Mouse (Mus musculus) lung, embryonic 15.5 days (tissue): ENCODE results near the gene Dyrk1b. TPM values are rescaled to one million over a fixed set of nuclear protein-coding genes. Genes with fewer than 3 reads are reported as not detected.

Experiments used
- ATAC-seq: fragments of 200-750 bp; cut with Nextera tagmentation; 2 replicates; pipeline ENCODE4 v1.8.0; 2017; ENCODE audit warnings: moderate number of reproducible peaks, borderline replicate concordance; ENCODE audit not compliant: low FRiP score, low TSS enrichment; ENCODE audit errors: extremely low read depth
- H3K27ac ChIP-seq: fragments of 300-500 bp; sonication (generic); 2 replicates; pipeline ENCODE4 v1.5.1; 2015; ENCODE audit warnings: moderate library complexity, mild to moderate bottlenecking, inconsistent platforms
- H3K27me3 ChIP-seq: fragments of 300-500 bp; sonication (generic); 2 replicates; pipeline ENCODE4 v1.6.1; 2015; ENCODE audit warnings: inconsistent platforms
- H3K36me3 ChIP-seq: fragments of 300-500 bp; sonication (generic); 2 replicates; pipeline ENCODE4 v1.6.1; 2015; ENCODE audit warnings: inconsistent platforms
- H3K4me1 ChIP-seq: fragments of 300-500 bp; sonication (generic); 2 replicates; pipeline ENCODE4 v1.6.1; 2015; ENCODE audit warnings: inconsistent platforms
- H3K4me2 ChIP-seq: fragments of 300-500 bp; sonication (generic); 2 replicates; pipeline ENCODE4 v1.6.1; 2015; ENCODE audit warnings: inconsistent platforms, mild to moderate bottlenecking, moderate library complexity
- H3K4me3 ChIP-seq: fragments of 300-500 bp; sonication (generic); 2 replicates; pipeline ENCODE4 v1.5.1; 2015; ENCODE audit warnings: mild to moderate bottlenecking, inconsistent platforms
- H3K9ac ChIP-seq: fragments of 300-500 bp; sonication (generic); 2 replicates; pipeline ENCODE4 v1.6.1; 2015; ENCODE audit warnings: inconsistent platforms
- H3K9me3 ChIP-seq: fragments of 300-500 bp; sonication (generic); 2 replicates; pipeline ENCODE4 v1.6.1; 2016; ENCODE audit warnings: inconsistent platforms
- WGBS: fragments of 180-500 bp; shearing (Covaris S2); methylation state at CpG from one replicate; pipeline ENCODE4 v1.1.7; 2015; 5-methylcytosine and 5-hydroxymethylcytosine counted together
- polyA plus RNA-seq: library from polyadenylated mRNA; unstranded; fragments of >200 nt; fragmentation: Nextera tagmentation; extraction: Ambion mirVana; gene quantifications from 2 replicates; pipeline ENCODE4 v1.2.1, GENCODE M21; 2015

The Dyrk1b gene
- polyA plus RNA-seq, 1 experiment from 2014 or later: 13.9 TPM

- H3K9me3 ChIP-seq: no peaks in the 10 kb centered on the region; the same call in 1 of the 2 replicates
- no peaks in the 10 kb centered on the region for H3K36me3 ChIP-seq
- H3K4me3 ChIP-seq: peak within 1 kb of the TSS; percentile 90
- H3K27ac ChIP-seq: peak within 1 kb of the TSS; percentile 89
- no peaks in the 10 kb centered on the region for H3K27me3 ChIP-seq
- H3K9ac ChIP-seq: peak within 1 kb of the TSS; percentile 80
- peak; percentile 89 for ATAC-seq
- peaks cover 34% of the 10 kb centered on the region for H3K4me1 ChIP-seq
- WGBS: under 1% methylated on average over 77 of the region's 80 CpGs
- peak within 1 kb of the TSS; percentile 91 for H3K4me2 ChIP-seq
Measured at GRCm38 (mm10) chr7:28169489-28170422, 9.5 kb upstream of the Dyrk1b start, which contains the start of gene Fbl. Fbl (plus strand) TSS chr7:28169710.

- H3K27me3 ChIP-seq: no peaks in the 10 kb centered on the region
- H3K4me1 ChIP-seq: peaks cover 23% of the 10 kb centered on the region
- H3K4me2 ChIP-seq: no peak overlapping the region
- peaks cover 32% of the 10 kb centered on the region for H3K36me3 ChIP-seq
- no peak overlapping the region for H3K4me3 ChIP-seq
- 80% methylated on average over 4 of the region's 4 CpGs for WGBS
- ATAC-seq: no peak
- H3K9ac ChIP-seq: no peak overlapping the region
- no peaks in the 10 kb centered on the region for H3K9me3 ChIP-seq
- no peak overlapping the region for H3K27ac ChIP-seq
Measured at GRCm38 (mm10) chr7:28175358-28175757, 3.9 kb upstream of the Dyrk1b start.

- Histone ChIP-seq H3K4me1 (peaks cover 14% of the 10 kb centered on the region), H3K4me3 (peak overlapping the region; percentile 76), H3K27ac (peak overlapping the region; percentile 90), H3K36me3 (peaks cover 68% of the 10 kb centered on the region), H3K4me2 (peak overlapping the region; percentile 87), H3K9ac (peak overlapping the region; percentile 84), H3K9me3 (no peaks in the 10 kb centered on the region), H3K27me3 (no peaks in the 10 kb centered on the region)
- under 1% methylated on average over 40 of the region's 56 CpGs for WGBS
- ATAC-seq: peak; percentile 94
Measured at GRCm38 (mm10) chr7:28179741-28180377, 590 bp downstream of the Dyrk1b start.

GRCm38 (mm10) chr7:28180890-28181289, 1.6 kb downstream of the Dyrk1b start:
- no peak for ATAC-seq
- 75% methylated on average over 5 of the region's 5 CpGs for WGBS
- Histone ChIP-seq H3K27me3 (no peaks in the 10 kb centered on the region), H3K4me2 (peak overlapping the region; percentile 87), H3K9ac (peak overlapping the region; percentile 84; the same call in 1 of the 2 replicates), H3K36me3 (peaks cover 71% of the 10 kb centered on the region), H3K4me1 (peaks cover 14% of the 10 kb centered on the region), H3K4me3 (peak overlapping the region; percentile 76), H3K27ac (no peak overlapping the region), H3K9me3 (no peaks in the 10 kb centered on the region)

GRCm38 (mm10) chr7:28181376-28181775, 2.1 kb downstream of the Dyrk1b start:
- Histone ChIP-seq H3K4me2 (no peak overlapping the region; the same call in 1 of the 2 replicates), H3K9ac (no peak overlapping the region), H3K27me3 (no peaks in the 10 kb centered on the region), H3K4me1 (peaks cover 14% of the 10 kb centered on the region), H3K27ac (no peak overlapping the region), H3K9me3 (no peaks in the 10 kb centered on the region), H3K4me3 (no peak overlapping the region), H3K36me3 (peaks cover 72% of the 10 kb centered on the region)
- 93% methylated on average over 12 of the region's 12 CpGs for WGBS
- no peak for ATAC-seq

GRCm38 (mm10) chr7:28182320-28182719, 3.1 kb downstream of the Dyrk1b start:
- H3K4me1 ChIP-seq: peaks cover 14% of the 10 kb centered on the region
- no peak for ATAC-seq
- H3K4me2 ChIP-seq: no peak overlapping the region
- no peak overlapping the region for H3K9ac ChIP-seq
- no peaks in the 10 kb centered on the region for H3K27me3 ChIP-seq
- no peak overlapping the region for H3K4me3 ChIP-seq
- H3K9me3 ChIP-seq: no peaks in the 10 kb centered on the region
- H3K27ac ChIP-seq: no peak overlapping the region
- peaks cover 71% of the 10 kb centered on the region for H3K36me3 ChIP-seq
- 95% methylated on average over 22 of the region's 22 CpGs for WGBS

- peaks cover 6% of the 10 kb centered on the region for H3K4me1 ChIP-seq
- H3K4me3 ChIP-seq: no peak overlapping the region
- no peaks in the 10 kb centered on the region for H3K27me3 ChIP-seq
- no peak for ATAC-seq
- H3K4me2 ChIP-seq: no peak overlapping the region
- no peaks in the 10 kb centered on the region for H3K9me3 ChIP-seq
- WGBS: 87% methylated on average over 14 of the region's 14 CpGs
- H3K36me3 ChIP-seq: peaks cover 92% of the 10 kb centered on the region
- H3K27ac ChIP-seq: no peak overlapping the region
- H3K9ac ChIP-seq: no peak overlapping the region
Measured at GRCm38 (mm10) chr7:28185884-28186283, 6.6 kb downstream of the Dyrk1b start.

- peaks cover 92% of the 10 kb centered on the region for H3K36me3 ChIP-seq
- H3K4me2 ChIP-seq: no peak overlapping the region
- H3K27ac ChIP-seq: no peak overlapping the region
- no peaks in the 10 kb centered on the region for H3K9me3 ChIP-seq
- no peaks in the 10 kb centered on the region for H3K27me3 ChIP-seq
- no peak for ATAC-seq
- no peak overlapping the region for H3K9ac ChIP-seq
- no peaks in the 10 kb centered on the region for H3K4me1 ChIP-seq
- no peak overlapping the region for H3K4me3 ChIP-seq
- 81% methylated on average over 8 of the region's 8 CpGs for WGBS
Measured at GRCm38 (mm10) chr7:28186631-28187030, 7.4 kb downstream of the Dyrk1b start.

GRCm38 (mm10) chr7:28191489-28191888, 12.2 kb downstream of the Dyrk1b start:
- 90% methylated on average over 3 of the region's 3 CpGs for WGBS
- no peaks in the 10 kb centered on the region for H3K9me3 ChIP-seq
- H3K4me3 ChIP-seq: no peak overlapping the region
- H3K4me1 ChIP-seq: no peaks in the 10 kb centered on the region
- peaks cover 55% of the 10 kb centered on the region for H3K36me3 ChIP-seq
- no peak overlapping the region for H3K9ac ChIP-seq
- no peaks in the 10 kb centered on the region for H3K27me3 ChIP-seq
- H3K27ac ChIP-seq: no peak overlapping the region
- no peak overlapping the region for H3K4me2 ChIP-seq
- ATAC-seq: no peak

GRCm38 (mm10) chr7:28191903-28192302, 12.6 kb downstream of the Dyrk1b start:
- 100% methylated on average over 1 of the region's 1 CpGs for WGBS
- H3K4me2 ChIP-seq: no peak overlapping the region
- H3K36me3 ChIP-seq: peaks cover 50% of the 10 kb centered on the region

GRCm38 (mm10) chr7:28195414-28196098, 16.3 kb downstream of the Dyrk1b start:
- Histone ChIP-seq H3K36me3 (peaks cover 24% of the 10 kb centered on the region; the same call in 1 of the 2 replicates), H3K9me3 (no peaks in the 10 kb centered on the region), H3K4me1 (no peaks in the 10 kb centered on the region), H3K4me2 (no peak overlapping the region), H3K27me3 (no peaks in the 10 kb centered on the region), H3K4me3 (no peak overlapping the region), H3K27ac (no peak overlapping the region), H3K9ac (no peak overlapping the region)
- ATAC-seq: no peak
- 87% methylated on average over 5 of the region's 5 CpGs for WGBS

More at GRCm38 (mm10) chr7:28191903-28192302, 12.6 kb downstream of the Dyrk1b start:
- Histone ChIP-seq H3K9ac (no peak overlapping the region), H3K27ac (no peak overlapping the region), H3K4me1 (no peaks in the 10 kb centered on the region), H3K27me3 (no peaks in the 10 kb centered on the region), H3K9me3 (no peaks in the 10 kb centered on the region), H3K4me3 (no peak overlapping the region)
- no peak for ATAC-seq
